Mouse (Mus musculus) heart, embryonic 12.5 days (tissue): Measurements from ENCODE around the gene Adarb1. TPM values are rescaled to one million over a fixed set of nuclear protein-coding genes. Genes with fewer than 3 reads are reported as not detected.
A peak's percentile ranks its signal among the peaks of the same experiment; 100 is the strongest.

Source experiments
- ATAC-seq: fragments of 200-750 bp; cut with Nextera tagmentation; 2 replicates; pipeline ENCODE4 v1.8.0; 2017; ENCODE audit warnings: moderate TSS enrichment, moderate library complexity; ENCODE audit not compliant: insufficient number of reproducible peaks, low FRiP score
- H3K27ac ChIP-seq: fragments of 300-500 bp; sonication (generic); 2 replicates; pipeline ENCODE4 v1.5.1; 2016; ENCODE audit warnings: mild to moderate bottlenecking, moderate library complexity; ENCODE audit not compliant: poor library complexity, severe bottlenecking
- H3K27me3 ChIP-seq: fragments of 300-500 bp; sonication (generic); replicated peaks from 2 replicates; pipeline ENCODE4 v1.6.1; 2016; ENCODE audit warnings: mild to moderate bottlenecking, moderate library complexity
- H3K36me3 ChIP-seq: fragments of 300-500 bp; sonication (generic); 2 replicates; pipeline ENCODE4 v1.6.1; 2016; ENCODE audit warnings: mild to moderate bottlenecking, moderate library complexity
- H3K4me1 ChIP-seq: fragments of 300-500 bp; sonication (generic); replicated peaks from 2 replicates; pipeline ENCODE4 v1.6.1; 2016; ENCODE audit warnings: mild to moderate bottlenecking
- H3K4me2 ChIP-seq: fragments of 300-500 bp; sonication (generic); 2 replicates; pipeline ENCODE4 v1.6.1; 2016; ENCODE audit warnings: mild to moderate bottlenecking, moderate library complexity
- H3K4me3 ChIP-seq: fragments of 300-500 bp; sonication (generic); 2 replicates; pipeline ENCODE4 v1.5.1; 2016; ENCODE audit warnings: mild to moderate bottlenecking
- H3K9ac ChIP-seq: fragments of 300-500 bp; sonication (generic); 2 replicates; pipeline ENCODE4 v1.6.1; 2016; ENCODE audit warnings: mild to moderate bottlenecking, moderate library complexity
- H3K9me3 ChIP-seq: fragments of 300-500 bp; sonication (generic); replicated peaks from 2 replicates; pipeline ENCODE4 v1.6.1; 2016; ENCODE audit warnings: mild to moderate bottlenecking, moderate library complexity
- WGBS: fragments of 180-500 bp; shearing (Covaris S2); methylation state at CpG from one replicate; pipeline ENCODE4 v1.1.7; 2016; 5-methylcytosine and 5-hydroxymethylcytosine counted together
- polyA plus RNA-seq: library from polyadenylated mRNA; unstranded; fragments of >200 nt; fragmentation: Nextera tagmentation; extraction: Ambion mirVana; gene quantifications from 2 replicates; pipeline ENCODE4 v1.2.1, GENCODE M21; 2016

The Adarb1 gene
- polyA plus RNA-seq, 1 experiment from 2014 or later: 13.3 TPM

DNA sequence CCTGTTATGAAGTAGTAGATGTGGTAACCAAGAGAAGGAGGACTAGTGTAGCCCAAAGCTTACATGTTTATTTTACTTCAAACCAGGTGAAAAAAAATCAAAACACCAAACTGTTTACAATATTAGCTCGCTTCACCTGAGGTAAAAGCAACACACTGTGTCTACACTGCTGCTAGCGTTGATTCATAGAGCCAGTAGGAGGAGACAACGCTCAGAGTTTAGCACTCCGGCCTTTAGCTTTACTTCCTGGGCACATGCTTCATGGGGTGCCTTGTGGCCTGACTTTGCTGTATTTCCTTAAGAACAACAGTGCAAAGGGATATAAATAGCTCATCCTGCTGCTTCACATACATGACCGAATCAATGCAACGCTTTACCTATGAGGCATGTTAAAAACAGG lies 60.1 kb downstream of the Adarb1 start:
- ATAC-seq: no peak
- Histone ChIP-seq H3K4me1 (peaks cover 13% of the 10 kb centered on the region), H3K4me2 (no peak overlapping the region), H3K9ac (no peak overlapping the region), H3K9me3 (no peaks in the 10 kb centered on the region), H3K27me3 (no peaks in the 10 kb centered on the region), H3K36me3 (peaks cover 4% of the 10 kb centered on the region; the same call in 1 of the 2 replicates), H3K4me3 (no peak overlapping the region), H3K27ac (no peak overlapping the region)
- 81% methylated on average over 6 of the region's 6 CpGs for WGBS

DNA sequence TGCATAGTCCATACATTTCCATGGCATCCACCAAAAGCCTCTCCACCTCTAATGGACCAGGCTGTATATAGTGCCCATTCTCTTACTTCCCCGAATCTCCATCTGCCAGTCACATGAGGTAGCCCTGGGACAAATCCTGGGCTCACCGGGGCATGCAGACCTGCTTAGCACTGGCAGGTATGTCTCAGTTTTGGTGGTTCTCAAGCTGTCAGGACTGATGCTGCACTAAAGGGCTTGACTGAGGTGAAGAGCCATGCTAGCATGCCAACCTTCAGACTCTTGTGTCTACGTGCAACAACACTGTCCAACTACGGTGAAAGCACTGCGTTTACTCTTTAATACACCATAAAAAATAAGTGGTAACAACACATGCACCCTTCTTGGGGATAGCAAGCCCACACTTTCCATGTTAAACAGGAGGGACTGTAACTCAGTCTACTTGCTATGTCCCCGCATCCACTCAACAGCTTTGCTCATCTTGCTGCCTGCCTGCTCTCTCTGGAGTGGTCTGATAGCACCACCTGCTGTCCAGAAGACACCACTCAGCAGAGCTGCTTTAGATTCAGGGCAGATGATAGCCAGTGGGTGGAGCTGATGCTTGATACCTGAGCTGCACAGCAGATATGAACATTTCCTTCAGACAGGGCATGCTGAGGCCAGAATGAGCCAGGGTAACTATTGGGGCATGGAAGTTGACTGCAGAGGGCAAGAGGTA lies 64.9 kb downstream of the Adarb1 start:
- Histone ChIP-seq H3K4me3 (no peak overlapping the region), H3K4me1 (no peaks in the 10 kb centered on the region), H3K27ac (no peak overlapping the region), H3K4me2 (no peak overlapping the region), H3K36me3 (peaks cover 13% of the 10 kb centered on the region), H3K27me3 (no peaks in the 10 kb centered on the region), H3K9ac (no peak overlapping the region), H3K9me3 (peaks cover 2% of the 10 kb centered on the region; the same call in 1 of the 2 replicates)
- ATAC-seq: peak; percentile 72; the same call in 1 of the 2 replicates
- 87% methylated on average over 6 of the region's 6 CpGs for WGBS

GRCm38 (mm10) chr10:77342842-77343241 lies 75.2 kb downstream of the Adarb1 start:
- 51% methylated on average over 3 of the region's 3 CpGs for WGBS
- ATAC-seq: no peak
- Histone ChIP-seq H3K4me1 (peaks cover 32% of the 10 kb centered on the region), H3K9ac (0 out of 2 replicates have a peak overlapping the region, but pooled peaks have one; percentile 11), H3K27ac (peak overlapping the region; percentile 49; the same call in 1 of the 2 replicates), H3K9me3 (no peaks in the 10 kb centered on the region), H3K36me3 (no peaks in the 10 kb centered on the region), H3K27me3 (no peaks in the 10 kb centered on the region), H3K4me3 (no peak overlapping the region), H3K4me2 (no peak overlapping the region)

DNA sequence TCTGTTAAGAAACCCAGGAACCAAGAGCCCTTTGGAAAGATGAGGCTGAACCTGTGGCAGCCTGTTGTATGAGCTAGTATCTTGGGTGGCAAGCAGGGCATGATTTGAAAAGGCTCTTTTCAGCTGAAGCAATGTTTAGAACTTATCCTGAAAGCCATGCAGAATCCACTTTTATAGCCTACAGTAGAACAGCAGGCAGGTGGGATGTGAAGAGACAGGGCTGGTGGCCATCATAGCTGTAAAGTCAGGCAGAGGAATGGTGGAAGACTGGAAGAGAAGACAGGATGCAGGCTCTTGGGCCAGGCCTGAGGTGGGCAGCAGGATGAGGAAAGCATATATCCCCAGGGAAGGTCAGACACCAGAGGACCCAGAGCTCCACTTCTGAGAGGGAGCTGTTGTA lies 76.4 kb downstream of the Adarb1 start:
- H3K27ac ChIP-seq: no peak overlapping the region
- no peaks in the 10 kb centered on the region for H3K27me3 ChIP-seq
- peaks cover 39% of the 10 kb centered on the region for H3K4me1 ChIP-seq
- H3K4me2 ChIP-seq: no peak overlapping the region
- no peaks in the 10 kb centered on the region for H3K36me3 ChIP-seq
- H3K4me3 ChIP-seq: no peak overlapping the region
- H3K9me3 ChIP-seq: no peaks in the 10 kb centered on the region
- H3K9ac ChIP-seq: no peak overlapping the region
- no peak for ATAC-seq

GRCm38 (mm10) chr10:77341059-77341458 lies 77.0 kb downstream of the Adarb1 start:
- Histone ChIP-seq H3K27me3 (no peaks in the 10 kb centered on the region), H3K4me3 (no peak overlapping the region), H3K9me3 (no peaks in the 10 kb centered on the region), H3K27ac (no peak overlapping the region), H3K36me3 (no peaks in the 10 kb centered on the region), H3K4me1 (peaks cover 42% of the 10 kb centered on the region), H3K9ac (no peak overlapping the region), H3K4me2 (no peak overlapping the region)
- ATAC-seq: no peak
- WGBS: 76% methylated on average over 4 of the region's 4 CpGs

GRCm38 (mm10) chr10:77339871-77340341 lies 78.2 kb downstream of the Adarb1 start:
- Histone ChIP-seq H3K4me1 (peaks cover 48% of the 10 kb centered on the region), H3K4me3 (peak overlapping the region; percentile 37), H3K9ac (peak overlapping the region; percentile 50; the same call in 1 of the 2 replicates), H3K27me3 (no peaks in the 10 kb centered on the region), H3K36me3 (no peaks in the 10 kb centered on the region), H3K9me3 (no peaks in the 10 kb centered on the region), H3K27ac (0 out of 2 replicates have a peak overlapping the region, but pooled peaks have one; percentile 1), H3K4me2 (peak overlapping the region; percentile 64)
- ATAC-seq: no peak
- WGBS: 32% methylated on average over 18 of the region's 18 CpGs

DNA sequence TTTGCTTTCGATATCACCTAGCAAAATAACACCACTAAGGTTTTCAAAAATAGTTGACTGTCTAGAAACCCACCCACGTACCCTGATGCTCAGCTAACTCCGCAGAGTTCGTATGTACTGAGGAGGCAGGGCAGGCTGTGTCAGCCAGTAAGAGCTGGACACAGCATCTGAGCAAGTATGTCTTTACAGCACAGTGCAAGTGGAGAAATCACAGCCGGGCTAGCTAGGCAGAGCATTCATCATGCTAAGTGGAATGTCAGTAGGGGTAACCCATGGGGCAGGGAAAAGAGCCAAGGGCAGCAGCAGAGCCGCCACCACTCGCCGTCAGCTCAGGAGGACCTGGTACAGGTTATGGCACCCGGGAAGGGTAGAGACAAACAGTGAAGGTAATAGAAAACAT lies 84.6 kb downstream of the Adarb1 start:
- H3K4me3 ChIP-seq: no peak overlapping the region

DNA sequence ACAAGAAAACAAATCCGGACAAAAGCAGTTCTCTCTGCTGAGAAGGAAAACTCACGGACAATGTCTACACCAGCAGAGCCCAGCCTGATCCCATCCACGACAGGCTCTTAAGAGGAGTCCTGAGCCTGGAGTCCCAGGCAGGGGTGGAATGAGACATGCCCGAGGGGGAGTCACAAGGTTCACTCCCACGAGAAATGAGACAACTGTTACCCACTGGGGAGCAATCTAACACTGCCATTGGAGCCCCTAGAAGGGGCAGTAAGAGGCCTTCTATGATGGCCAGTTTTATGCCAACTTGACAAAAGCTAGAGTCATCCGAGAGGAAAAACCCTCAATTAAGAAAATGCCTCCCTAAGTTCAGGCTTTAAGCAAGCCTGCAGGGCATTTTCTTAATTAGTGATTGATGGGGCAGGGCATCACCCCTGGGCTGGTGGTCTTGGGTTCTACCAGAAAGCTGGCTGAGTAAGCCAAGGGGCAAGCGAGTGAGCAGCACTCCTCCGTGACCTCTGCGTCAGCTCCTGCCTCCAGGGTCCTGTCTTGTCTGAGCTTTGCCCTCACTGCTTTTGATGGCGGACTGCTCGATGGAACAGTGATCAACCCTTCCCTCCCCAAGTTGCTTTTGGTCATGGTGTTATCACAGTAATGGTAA lies 88.5 kb downstream of the Adarb1 start:
- H3K4me3 ChIP-seq: no peak overlapping the region
- no peaks in the 10 kb centered on the region for H3K9me3 ChIP-seq
- H3K36me3 ChIP-seq: no peaks in the 10 kb centered on the region
- no peaks in the 10 kb centered on the region for H3K27me3 ChIP-seq
- no peak overlapping the region for H3K9ac ChIP-seq
- 70% methylated on average over 11 of the region's 11 CpGs for WGBS
- no peaks in the 10 kb centered on the region; the same call in 1 of the 2 replicates for H3K4me1 ChIP-seq
- no peak overlapping the region for H3K4me2 ChIP-seq
- ATAC-seq: no peak
- H3K27ac ChIP-seq: no peak overlapping the region

More for the DNA sequence above, 84.6 kb downstream of the Adarb1 start:
- peak; percentile 29; the same call in 1 of the 2 replicates for ATAC-seq
- Histone ChIP-seq H3K9me3 (no peaks in the 10 kb centered on the region), H3K9ac (no peak overlapping the region), H3K4me1 (peaks cover 20% of the 10 kb centered on the region), H3K27me3 (no peaks in the 10 kb centered on the region), H3K4me2 (no peak overlapping the region), H3K36me3 (no peaks in the 10 kb centered on the region), H3K27ac (no peak overlapping the region)
- WGBS: 63% methylated on average over 9 of the region's 9 CpGs

DNA sequence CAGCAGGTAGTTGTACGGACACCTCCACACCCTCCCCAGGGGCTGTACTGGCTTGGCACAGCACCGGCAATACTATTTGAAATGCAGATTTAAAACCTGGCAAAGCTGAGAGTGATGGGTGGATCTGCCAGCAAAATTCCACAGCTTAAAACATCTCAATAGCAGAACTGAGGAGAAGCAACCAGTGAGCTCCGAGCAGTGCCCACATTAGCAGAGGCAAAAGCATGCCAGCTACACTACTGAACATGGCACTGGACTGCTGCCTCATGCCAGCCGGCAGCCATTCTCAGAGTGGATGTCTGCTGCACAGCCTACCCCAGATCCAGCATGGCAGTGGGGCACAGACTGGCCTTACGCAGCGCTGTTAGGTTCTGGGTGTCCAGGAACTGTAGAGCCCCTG lies 93.4 kb downstream of the Adarb1 start:
- H3K9ac ChIP-seq: no peak overlapping the region
- H3K4me3 ChIP-seq: no peak overlapping the region
- no peaks in the 10 kb centered on the region for H3K27me3 ChIP-seq
- H3K4me1 ChIP-seq: peaks cover 5% of the 10 kb centered on the region; the same call in 1 of the 2 replicates
- no peak overlapping the region for H3K27ac ChIP-seq
- WGBS: 93% methylated on average over 6 of the region's 6 CpGs
- ATAC-seq: no peak
- H3K4me2 ChIP-seq: no peak overlapping the region
- no peaks in the 10 kb centered on the region for H3K9me3 ChIP-seq
- 0 out of 2 replicates have a peak, but pooled peaks cover 6% of the 10 kb centered on the region for H3K36me3 ChIP-seq

DNA sequence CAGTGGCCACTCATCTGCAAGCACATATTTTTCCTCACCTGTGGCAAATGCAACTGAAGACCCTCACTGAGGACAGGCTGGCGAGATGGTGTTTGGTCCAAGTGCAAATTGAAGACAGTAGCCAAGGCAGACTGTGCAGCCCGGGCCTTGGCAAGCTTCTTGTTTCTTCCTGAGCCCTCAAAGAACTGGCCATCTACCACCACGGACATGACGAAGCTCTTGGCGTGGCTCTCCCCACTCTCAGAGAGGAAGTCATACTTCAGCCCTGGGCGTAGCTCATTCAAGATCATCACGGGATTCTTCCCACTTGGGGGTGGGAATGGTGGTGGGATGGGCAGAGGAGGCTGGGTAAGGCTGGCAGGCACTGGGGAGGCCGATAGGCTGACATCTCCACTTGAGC lies 96.5 kb downstream of the Adarb1 start:
- Histone ChIP-seq H3K4me2 (no peak overlapping the region), H3K4me3 (no peak overlapping the region), H3K4me1 (peaks cover 5% of the 10 kb centered on the region; the same call in 1 of the 2 replicates), H3K27me3 (no peaks in the 10 kb centered on the region), H3K27ac (no peak overlapping the region), H3K9ac (no peak overlapping the region), H3K9me3 (no peaks in the 10 kb centered on the region), H3K36me3 (0 out of 2 replicates have a peak, but pooled peaks cover 10% of the 10 kb centered on the region)
- ATAC-seq: no peak
- 80% methylated on average over 8 of the region's 8 CpGs for WGBS

GRCm38 (mm10) chr10:77321001-77321400 lies 97.1 kb downstream of the Adarb1 start:
- Histone ChIP-seq H3K4me1 (peaks cover 5% of the 10 kb centered on the region; the same call in 1 of the 2 replicates), H3K27me3 (no peaks in the 10 kb centered on the region), H3K27ac (no peak overlapping the region), H3K9ac (no peak overlapping the region), H3K4me2 (no peak overlapping the region), H3K4me3 (no peak overlapping the region), H3K9me3 (no peaks in the 10 kb centered on the region), H3K36me3 (peaks cover 13% of the 10 kb centered on the region; the same call in 1 of the 2 replicates)
- no peak for ATAC-seq
- WGBS: 56% methylated on average over 1 of the region's 1 CpGs
